Mouse (Mus musculus) testis, adult 2 months (tissue): ENCODE data around the gene Myo10.

ENCODE experiments used
- CTCF ChIP-seq: fragments of 200-500 bp; IDR thresholded peaks from 2 replicates; pipeline ENCODE4 v1.5.1; 2012; ENCODE audit warnings: low read depth, mild to moderate bottlenecking, inconsistent platforms, low read length, moderate library complexity; ENCODE audit not compliant: control insufficient read depth, insufficient read depth, insufficient replicate concordance
- POLR2A ChIP-seq: fragments of 200-500 bp; IDR thresholded peaks from 2 replicates; pipeline ENCODE4 v1.6.1; 2012; ENCODE audit warnings: low read depth, mild to moderate bottlenecking, inconsistent platforms, low read length, moderate library complexity; ENCODE audit not compliant: control insufficient read depth

GRCm38 (mm10) chr15:25785456-25786390 is 163.4 kb downstream of the Myo10 start:
- TF ChIP-seq CTCF (no peak), POLR2A (no peak)
